Mouse (Mus musculus): ENCODE data around the gene Jph2.

Jph2 gene

DNA sequence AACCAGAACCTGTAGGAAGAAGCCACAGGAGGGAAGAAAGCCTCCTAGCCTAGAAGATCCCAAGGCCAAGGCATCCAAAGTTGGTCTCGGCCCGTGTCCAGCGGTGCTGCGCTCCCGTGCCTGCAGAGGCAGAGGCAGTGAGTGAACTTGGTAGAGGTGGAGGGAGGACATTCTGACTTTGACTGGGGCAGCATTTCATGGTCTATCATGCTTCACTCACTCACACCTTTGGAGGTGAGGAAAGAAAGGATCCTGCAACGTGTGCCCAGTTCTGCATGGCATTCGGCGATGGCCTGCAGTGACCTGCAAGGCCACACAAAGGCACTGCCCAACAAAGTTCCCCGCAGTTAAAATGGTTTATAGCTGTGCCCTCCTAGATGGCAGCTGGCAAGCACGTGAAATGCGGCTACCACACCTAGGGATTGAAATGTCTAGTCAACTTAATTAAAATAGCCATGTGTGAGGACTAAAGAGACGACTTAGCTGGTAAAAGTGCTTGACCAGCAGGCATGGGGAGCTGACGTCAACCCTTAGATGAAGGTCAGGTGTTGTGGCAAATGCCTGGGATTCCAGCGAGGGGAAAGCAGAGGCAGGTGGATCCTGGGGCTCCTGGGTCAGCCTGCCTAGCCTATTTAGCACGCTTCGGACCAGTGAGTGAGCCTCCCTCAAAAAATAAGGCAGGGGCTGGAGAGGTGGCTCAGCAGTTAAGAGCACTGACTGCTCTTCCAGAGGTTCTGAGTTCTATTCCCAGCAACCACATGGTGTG is 36.8 kb downstream of the Jph2 start:
- no peak for DNase-seq (ENCODE audit: inconsistent ontology term)

DNA sequence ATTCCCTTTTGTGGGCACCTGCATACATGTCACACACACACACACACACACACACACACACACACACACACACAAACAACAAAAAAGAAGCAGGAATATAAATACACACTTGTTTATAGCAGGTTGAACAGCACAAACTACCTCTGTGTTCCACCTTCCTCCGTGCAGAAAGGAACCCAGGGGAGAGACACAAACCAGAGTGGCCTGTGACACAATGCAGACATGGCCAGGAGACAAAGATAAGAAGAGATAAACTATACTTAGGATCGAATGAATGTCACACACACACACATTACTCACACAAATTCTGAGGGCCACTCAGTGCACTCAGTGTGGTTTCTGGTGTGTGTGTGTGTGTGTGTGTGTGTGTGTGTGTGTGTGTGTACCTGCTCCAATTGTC is 38.5 kb downstream of the Jph2 start:
- no peak for DNase-seq (ENCODE audit: inconsistent ontology term)

DNA sequence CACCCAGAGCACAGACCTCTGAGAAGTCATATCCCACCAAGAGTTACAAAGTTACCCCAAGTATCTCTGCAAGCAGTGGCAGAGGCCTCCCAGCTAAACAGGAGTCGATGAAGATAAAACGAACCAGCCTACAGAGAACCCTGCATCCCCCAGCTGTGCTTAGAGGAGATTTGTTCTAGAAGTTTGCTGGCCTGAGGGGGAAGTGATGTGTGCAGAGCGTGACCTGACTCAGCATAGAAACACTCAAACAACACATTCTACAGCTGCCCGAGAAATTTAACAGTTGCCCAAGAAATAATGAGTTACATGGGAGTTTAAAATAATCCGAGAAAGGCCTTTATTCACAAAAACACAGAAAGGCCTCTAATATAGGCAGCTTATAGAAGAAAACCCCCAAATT is 39.1 kb downstream of the Jph2 start:
- DNase-seq (ENCODE audit: inconsistent ontology term) = peak; percentile 37

DNA sequence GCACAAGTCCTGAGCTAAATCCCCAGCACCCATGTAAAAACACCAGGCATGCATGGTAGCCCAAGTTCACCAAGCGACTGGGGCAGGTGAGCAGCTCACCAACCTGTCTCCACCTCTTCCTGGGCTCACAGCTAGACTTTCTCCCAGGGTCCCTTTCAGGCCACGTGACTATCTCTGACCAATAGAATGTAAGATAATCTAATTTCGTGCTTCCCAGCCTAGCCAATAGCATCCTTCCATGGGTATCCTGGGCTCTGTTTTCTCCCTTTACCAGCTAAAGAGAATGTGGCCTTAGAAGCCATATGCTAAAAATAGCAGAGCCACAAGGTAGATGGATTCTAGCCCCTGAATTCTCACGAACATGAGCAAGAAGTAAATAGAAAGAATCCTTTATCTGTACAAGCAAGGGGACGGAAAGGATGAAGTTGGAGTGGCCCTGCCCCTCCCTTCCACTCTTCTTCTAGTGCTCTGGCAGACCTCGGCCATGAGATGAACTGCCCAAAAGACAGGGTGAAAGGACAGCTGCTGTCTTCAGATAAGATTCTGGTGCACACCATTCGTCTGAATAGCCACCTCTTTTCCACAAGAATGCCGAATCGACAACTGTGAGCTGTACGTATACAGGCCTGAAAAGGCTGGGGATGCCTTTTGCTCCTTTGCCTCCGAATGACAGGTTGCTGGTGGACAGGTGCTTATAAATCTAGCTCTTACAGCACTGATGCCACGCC is 41.5 kb downstream of the Jph2 start:
- no peak for DNase-seq (ENCODE audit: inconsistent ontology term)

DNA sequence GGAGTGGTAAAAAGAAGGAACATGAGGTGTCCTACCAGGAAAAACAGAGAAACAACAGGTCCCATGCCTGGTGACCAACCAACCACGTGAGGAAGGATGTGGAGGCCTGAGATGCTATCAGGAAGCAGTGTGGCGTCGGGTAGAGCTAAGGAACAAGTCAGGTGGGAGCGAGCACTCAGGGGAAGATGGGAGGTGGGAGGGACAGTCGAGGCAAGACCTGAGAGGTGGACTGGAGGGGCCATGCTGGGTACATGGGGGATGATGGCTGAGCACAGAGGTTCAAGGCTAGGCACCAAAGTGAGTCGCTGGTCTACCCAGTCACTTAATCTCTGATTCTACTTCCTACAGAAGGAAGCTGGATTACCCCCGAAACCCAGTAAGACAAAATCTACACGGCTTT is 42.1 kb downstream of the Jph2 start:
- no peak for DNase-seq (ENCODE audit: inconsistent ontology term)

DNA sequence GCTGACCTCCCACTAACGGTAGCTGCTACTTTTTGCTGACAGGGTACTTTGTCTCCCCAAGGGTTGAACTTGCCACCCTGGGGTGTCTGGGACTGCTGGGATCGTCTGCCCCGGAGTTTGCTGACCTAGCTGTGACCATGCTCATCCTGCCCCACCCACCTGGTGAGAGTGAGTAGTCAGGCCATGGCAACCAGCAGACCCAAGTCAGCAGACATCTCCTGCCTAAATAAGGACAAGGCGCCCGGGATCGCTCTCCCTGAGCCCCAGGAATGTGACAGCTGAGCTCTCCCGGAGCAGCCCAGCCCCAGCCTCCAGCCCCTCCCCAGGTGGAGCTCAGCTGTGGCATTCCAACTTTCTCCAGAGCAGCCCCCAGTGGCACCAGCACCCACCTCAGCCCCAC is 44.1 kb downstream of the Jph2 start:
- DNase-seq (ENCODE audit: inconsistent ontology term) = peak; percentile 91

DNA sequence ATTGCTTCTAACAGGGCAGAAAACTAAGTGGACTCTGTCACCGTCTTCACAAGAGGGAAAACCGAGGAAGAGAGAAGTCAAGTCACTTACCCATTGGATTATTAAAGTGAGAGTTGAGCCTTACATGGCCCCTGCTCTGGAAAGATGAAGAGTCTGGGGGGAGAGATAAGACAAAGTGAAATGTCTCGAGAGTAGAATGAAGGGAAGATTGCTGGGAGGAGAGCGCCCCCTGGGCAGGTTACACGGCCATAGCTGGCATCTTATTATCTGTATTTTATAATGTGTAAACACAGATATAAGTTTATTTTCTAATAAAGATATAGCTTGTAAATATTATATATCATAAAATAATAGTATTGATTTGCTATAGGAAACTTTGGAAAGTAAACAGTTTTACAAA is 47.4 kb downstream of the Jph2 start:
- DNase-seq (ENCODE audit: inconsistent ontology term) = no peak

DNA sequence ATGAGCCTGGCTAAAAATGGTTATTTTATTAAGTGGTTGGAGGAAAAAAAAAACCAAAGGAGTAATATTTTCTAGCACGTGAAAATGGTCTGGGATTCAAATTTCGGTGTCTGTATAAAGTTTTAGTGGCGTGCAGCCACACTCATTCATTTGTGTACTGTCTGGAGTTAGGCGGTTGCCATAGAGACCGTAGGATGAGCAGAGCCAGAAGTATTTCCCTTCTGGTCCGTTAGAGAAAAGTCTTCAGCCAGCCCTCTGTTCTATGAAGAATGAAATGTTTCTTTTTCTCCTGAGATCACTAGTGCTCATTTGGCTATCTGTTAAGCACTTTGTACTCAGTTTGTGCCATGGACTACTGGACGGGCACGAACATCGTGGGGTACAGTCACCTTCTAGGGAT is 48.4 kb downstream of the Jph2 start:
- DNase-seq (ENCODE audit: inconsistent ontology term) = peak; percentile 76

DNA sequence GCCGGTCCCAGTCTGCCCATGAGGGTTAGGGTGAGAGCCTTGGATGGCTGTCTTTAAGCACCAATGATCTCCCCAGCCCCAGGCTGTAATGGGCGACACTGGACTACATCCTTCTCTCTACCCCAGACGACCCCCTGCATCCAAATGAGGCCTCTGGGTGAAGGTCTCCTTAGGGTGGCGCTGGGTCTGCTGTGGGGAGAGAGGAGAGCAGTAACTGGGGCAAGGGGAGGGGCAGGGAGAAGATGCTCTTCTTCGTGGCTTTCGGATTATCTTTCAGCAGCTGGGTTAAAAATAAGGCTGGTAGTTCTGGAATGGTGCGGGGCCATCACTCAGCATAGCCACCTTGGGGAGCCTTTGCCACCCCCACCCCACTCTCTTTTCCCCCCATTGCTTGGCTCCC is 49.1 kb downstream of the Jph2 start:
- no peak for DNase-seq (ENCODE audit: inconsistent ontology term)

DNA sequence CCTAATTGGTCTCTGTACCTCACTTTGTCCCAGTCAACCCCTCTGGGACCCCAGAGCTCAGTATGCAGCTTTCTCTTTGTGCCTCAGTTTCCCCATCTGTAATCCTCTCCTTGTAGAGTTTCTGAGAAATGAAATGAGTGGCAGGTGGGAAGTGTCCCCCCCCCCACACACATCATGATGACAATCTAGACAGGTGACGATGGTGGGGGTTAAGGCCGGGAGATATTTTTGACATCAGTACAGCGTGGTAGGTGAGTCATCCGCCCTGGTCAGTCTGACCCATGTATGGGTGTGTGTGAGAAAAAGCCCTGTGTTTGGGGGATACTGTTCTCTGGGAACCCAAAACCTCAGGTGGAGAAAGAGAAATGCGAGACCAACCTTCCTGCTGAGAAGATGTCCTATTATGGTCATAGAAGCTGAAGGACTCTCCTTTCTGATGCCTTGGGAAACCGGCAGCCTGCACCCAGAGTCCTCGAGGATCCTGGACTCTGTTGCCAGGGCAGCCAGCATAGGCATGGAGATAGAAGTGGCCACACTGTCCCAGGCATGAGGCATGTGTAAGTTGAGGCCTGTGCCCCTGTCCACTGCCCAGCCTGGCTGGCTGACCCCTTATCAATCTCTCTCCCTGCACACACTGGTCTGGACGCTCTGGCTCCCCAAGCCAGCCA is 50.1 kb downstream of the Jph2 start:
- no peak for DNase-seq (ENCODE audit: inconsistent ontology term)

DNA sequence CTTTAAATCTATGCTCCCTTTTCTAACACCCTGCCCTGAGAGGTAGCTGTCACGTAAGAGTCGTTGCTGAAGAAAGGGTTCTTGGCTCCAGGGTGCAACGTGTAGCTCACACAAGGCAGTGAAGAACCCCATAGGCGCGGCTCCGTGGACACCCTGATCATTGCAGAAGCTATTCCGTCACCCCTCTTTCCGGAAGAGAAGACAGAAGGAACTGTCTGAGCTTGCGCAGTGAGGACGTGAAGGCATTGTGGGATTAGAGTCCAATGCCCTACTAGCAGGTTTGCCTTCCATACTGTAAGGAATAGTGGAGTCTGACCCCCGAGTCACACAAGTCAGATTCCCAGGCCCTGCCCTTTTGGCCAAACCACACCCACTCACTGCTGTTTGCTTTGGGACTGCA is 51.3 kb downstream of the Jph2 start:
- no peak for DNase-seq (ENCODE audit: inconsistent ontology term)

DNA sequence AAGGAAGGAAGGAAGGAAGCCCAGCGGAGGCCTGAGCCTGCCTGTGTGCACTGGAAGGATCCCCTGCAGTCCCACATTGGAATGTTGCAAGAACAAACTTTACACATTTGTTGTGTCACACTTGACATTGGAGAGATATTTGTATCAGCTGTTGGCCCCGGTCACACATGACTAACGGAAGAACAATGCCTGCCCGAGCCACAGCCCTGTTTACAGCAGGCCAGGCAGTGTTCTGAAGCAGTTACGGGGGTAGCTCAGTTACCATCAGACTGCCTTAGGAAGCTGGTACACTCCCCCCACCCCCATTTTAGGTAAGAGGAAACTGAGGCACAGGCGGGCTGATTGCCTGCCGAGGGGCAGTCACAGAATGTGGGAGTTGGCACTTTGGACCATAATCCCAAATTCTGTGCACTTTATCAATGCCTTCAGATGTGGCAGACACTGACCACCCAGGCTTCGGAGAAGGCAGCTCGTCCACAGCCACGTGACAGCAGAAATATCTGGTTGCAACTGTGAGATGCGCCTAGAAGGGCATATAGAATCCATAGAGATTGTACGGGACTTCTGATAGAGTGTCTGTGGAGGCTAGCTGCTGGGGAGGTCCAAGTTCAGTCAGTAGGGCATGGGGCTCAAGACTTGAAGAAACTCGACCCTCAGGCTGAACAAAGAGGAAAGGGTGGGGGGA is 52.7 kb downstream of the Jph2 start:
- DNase-seq (ENCODE audit: inconsistent ontology term) = peak; percentile 60

DNA sequence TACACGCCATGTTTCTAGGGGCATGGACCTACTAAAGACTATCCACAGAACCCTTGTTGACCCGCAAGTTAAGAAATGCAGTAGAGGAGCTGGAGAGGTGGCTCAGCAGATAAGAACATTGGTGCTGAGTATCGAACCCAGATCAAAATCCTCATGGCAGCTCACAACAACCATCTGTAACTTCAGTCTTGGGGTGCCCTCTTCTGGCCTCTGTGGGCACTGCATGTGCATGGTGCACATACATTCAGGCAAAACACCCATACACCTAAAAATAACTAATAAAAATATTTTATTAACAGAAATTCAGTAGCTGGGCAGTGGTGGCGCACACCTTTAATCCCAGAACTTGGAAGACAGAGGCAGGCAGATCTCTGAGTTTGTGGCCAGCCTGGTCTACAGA is 54.1 kb downstream of the Jph2 start:
- no peak for DNase-seq (ENCODE audit: inconsistent ontology term)

DNA sequence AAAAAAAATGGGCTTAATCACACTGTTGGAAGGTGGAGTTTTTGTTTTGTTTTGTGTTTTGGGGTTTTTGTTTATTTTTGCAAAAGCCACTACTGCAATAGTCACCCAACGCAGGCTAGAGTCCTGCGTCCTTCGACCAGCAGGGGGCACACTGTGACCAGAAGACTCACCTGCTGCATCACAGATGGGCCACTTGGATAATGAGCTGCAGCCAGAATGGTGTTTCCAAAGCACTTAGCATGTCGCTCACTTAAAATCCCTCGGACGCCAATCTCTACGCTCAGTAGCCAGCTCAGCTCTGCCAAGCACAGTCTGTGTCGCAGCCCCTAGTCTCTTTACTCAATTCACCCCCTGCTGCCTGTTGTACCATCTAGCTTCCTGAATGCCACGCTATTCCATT is 57.5 kb downstream of the Jph2 start:
- DNase-seq (ENCODE audit: inconsistent ontology term) = peak; percentile 69

DNA sequence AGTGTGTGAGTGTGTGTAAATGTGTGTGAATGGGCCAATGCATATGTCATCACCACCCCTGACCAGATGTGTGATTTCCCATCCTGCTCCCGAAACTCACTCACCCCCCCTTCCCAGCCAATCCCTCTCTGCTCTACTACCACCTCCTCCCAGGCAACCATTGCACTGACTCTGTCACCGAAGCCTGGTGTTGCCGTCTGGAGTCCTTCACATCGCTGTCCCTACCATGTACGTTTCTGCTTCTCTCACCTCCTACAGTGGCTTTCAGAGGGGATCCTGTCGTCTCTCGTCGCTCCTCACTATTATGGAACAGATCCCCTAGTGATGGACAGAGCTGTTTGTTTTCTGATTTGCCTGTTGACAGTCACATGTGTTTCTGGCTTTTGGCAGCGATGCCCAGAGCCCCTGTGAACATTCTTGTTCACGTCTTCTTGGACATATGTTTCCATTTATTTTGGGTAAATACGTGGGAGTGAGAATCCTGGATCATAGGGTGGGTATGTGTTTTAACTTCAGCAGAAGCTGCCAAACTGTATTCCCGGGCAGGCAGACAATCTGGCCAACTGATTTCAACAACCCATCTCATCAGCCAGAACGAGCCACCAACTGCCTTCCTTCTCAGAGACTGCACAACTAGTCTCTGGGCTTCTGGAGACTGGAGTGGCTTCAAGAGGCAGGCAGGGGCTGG is 65.3 kb downstream of the Jph2 start:
- DNase-seq (ENCODE audit: inconsistent ontology term) = no peak

DNA sequence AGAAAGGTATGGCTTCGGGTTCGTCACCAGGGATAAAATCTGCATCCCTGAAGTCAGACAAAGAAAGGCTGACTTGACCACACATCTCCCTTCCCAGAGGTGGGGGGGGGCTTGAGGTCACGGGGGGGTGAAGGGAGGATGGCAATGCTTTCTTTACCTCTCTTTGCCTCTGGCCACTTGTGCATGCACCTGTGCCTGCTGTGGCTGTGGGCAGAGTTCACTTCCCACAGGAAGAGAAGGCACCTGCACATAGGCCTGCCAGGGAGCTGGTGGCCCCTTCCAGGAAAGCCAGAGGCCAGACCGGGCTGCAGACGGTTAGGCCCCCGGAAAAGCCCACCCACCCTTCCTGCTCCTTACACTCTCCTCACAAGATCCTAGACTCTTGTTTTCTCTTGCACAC is 66.4 kb downstream of the Jph2 start:
- no peak for DNase-seq (ENCODE audit: inconsistent ontology term)

DNA sequence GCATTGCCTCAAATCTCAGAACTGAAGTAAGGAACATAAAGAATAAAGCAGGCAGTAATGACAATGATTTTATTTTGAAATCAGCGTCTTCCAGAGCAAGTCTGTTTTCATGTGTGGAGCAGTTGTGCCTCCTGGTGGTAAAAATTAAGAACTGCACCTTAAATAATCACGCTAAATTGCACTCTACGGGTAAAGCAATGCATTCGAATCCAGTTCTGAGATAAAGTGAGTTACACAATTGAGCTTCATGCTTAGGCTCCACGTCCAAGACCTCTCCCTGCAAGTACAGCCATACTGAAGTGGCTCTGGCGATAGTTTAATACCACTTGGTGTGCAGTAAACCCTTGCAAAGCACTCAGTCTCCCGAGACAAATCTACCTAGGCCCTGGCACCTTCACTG is 67.1 kb downstream of the Jph2 start:
- peak; percentile 25 for DNase-seq (ENCODE audit: inconsistent ontology term)

DNA sequence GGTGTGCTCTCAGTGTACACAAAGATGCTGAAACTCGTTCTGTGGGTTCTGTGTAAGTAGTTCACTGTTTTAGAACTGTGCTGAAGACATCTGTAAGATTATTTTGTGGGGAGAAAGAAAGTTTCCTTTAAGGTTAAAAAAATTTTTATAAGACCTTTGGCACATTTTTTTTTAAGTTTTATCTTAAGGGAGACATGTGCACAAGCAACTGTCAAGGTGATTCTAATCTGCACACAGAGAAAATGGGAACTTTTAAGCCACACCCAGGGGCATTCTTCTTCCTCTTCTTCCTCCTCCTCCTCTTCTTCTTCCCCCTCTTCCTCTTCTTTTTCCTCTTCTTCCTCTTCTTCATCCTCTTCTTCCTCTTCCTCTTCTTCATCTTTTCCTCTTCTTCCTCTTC is 74.6 kb downstream of the Jph2 start:
- no peak for DNase-seq (ENCODE audit: inconsistent ontology term)

DNA sequence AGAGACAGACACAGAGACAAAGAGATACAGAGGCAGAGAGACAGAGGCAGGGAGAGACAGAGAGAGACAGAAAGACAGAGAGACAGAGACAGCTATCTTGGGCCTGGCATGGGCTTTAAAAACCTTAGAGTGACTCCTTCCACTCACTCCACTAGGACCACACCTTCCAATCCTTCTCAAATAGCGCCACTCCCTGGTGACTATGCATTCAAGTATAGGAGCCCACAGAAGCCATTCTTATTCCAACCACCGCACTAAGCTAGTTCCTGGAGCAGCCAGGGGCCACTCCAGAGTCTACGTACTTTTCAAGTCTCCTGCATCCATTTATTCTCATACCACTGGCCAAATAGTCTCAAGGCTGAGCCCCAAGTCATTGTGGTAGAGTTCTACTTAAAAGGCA is 79.0 kb downstream of the Jph2 start:
- no peak for DNase-seq (ENCODE audit: inconsistent ontology term)

DNA sequence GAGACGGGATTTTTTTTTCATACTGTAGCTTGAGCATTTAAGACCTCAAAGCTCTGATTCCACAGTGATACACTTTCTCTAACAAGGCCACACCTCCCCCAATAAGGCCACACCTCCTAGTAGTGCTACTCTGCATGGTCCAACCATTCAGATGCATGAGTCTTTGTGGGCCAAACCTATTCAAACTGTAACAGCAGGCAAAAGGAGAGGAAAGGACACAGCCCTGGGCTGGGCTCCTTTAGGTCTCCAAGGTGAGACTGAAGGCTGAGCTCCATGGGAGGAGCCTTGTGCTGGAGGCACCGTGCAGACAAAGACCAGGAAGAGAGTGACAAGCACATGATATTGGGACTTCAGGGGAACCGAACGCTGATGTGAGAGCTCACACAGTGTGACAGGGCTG is 80.5 kb downstream of the Jph2 start:
- DNase-seq (ENCODE audit: inconsistent ontology term) = no peak

DNA sequence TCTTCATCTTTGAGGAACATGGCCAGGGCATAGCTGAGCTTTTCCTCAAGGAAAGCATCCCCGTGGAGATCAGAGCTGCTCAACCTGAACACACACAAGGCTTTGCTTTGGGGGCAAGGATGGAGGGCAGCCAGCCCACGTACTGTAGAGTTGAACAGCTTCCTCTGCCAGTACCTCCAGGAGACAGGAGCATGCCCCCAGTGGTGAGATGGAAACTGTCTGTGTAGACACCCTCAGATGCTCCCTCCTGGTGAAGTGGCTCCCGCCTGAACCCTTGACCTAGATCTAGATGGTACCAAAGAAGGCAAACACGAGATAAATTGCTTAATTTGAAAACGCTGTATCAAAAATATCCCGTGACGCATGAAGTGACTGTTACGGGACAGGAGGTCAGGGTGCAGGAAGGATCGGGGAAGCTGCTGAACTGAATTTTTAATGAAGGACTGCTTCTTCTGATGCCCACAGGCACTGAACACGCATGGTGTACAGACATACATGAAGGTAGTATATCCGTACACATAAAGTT is 87.6 kb downstream of the Jph2 start:
- DNase-seq (ENCODE audit: inconsistent ontology term) = no peak

DNA sequence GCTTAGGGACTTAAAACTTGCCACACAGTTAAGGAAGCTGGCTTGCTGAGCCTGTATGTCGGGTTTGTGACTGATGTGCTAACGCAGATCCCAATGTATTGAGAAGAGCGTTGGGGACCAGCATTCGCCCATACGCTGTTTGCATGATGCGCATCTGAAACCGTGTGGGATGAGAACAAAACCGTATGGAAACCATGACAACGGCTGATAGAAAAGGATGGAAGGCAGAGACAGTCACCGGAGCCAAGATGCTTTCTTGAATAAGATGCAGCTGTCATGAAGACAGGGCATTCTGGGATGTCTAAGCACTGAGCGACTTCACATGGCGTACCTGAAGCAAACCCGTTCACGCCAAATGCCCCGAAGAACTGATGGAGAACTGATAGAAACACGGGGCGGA is 88.4 kb downstream of the Jph2 start:
- no peak for DNase-seq (ENCODE audit: inconsistent ontology term)
